Mouse (Mus musculus): ENCODE results near the gene Capn7.

DNA sequence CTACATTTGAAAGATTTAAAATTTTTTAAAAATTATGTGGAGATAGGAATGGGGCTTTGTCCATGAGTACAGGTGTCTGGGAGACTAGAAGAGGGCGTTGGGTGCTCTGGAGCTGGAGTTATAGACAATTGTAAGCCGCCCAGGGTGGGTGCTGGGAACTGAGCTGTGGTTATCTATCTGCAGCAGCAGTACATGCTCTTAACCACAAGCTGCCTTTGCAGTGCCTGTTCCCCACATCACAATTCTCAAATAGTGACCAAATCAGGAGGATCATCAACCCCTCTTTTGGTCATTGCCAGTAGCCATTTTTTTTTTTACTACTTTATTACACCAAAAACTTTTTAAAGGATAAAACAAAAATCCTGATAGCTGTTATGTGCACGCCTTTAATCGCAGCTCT is 28.2 kb downstream of the Capn7 start:
- TF ChIP-seq CTCF (IDR thresholded peaks at IDR 0.05; ENCODE audit: extremely low read depth, insufficient read length, insufficient replicate concordance, low read depth, low read length): no peak
- no peak for TF ChIP-seq POLR2A (IDR thresholded peaks at IDR 0.05; ENCODE audit: low read depth, low read length)

Data from small intestine, adult 2 months (tissue).